Mouse (Mus musculus): ENCODE data around the gene Vps41.

- no peak for TF ChIP-seq POLR2A (IDR thresholded peaks at IDR 0.05; ENCODE audit: borderline replicate concordance, extremely low read depth, insufficient read depth, insufficient read length, poor library complexity, severe bottlenecking)
- no peak for TF ChIP-seq CTCF (IDR thresholded peaks at IDR 0.05; ENCODE audit: borderline replicate concordance, extremely low read depth, insufficient read depth, insufficient read length)
Measured at GRCm38 (mm10) chr13:18875321-18875720, 158.2 kb downstream of the Vps41 start.

Data from brain, embryonic 14.5 days (tissue).